Mouse (Mus musculus) G1E (cell line): Measurements from ENCODE around the gene Zic4.

ENCODE experiments used
- CTCF ChIP-seq: IDR thresholded peaks from 2 replicates; pipeline ENCODE4 v1.5.1; 2012; ENCODE audit warnings: low read depth, low read length, inconsistent platforms, mixed read lengths
- GATA1 ChIP-seq: IDR thresholded peaks from 2 replicates; pipeline ENCODE4 v1.6.1; 2012; ENCODE audit warnings: borderline replicate concordance, low read length, inconsistent platforms, mixed read lengths
- POLR2AphosphoS5 ChIP-seq: IDR thresholded peaks from 2 replicates; pipeline ENCODE4 v1.6.1; 2012; ENCODE audit warnings: low read depth, low read length, inconsistent platforms; ENCODE audit not compliant: insufficient replicate concordance

DNA sequence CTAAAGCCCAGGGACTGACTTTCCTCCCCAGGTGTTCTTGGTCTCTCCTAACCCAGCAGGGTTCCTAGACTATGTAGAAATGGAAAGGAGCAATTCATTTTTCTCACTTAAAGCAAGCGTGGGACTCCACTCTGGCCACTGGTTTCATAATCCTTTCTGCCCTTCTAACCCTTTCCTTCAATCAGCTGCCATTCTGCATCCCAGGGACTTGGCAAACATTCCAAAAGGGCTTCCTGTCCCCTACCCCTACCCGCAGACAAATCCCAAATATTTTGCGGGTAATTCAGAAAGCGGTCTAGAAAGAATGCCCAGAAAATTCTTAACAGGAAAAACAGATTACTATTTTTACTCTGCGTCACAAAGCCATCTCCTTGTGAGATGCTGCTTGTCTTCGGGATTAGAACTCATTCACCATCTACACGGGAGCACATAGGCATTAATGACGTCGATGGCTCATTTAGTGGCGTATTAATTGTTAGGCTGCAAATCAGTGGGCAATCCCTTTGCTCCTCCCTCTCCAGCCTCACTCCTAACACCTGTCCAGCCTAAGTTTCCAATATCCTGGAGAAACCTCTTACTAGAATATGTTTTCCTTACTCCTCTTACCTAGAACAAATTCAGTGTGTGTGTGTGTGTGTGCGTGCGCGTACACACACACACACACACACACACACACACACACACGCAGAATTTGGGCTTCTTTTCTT is 33.0 kb downstream of the Zic4 start:
- no peak for TF ChIP-seq CTCF
- TF ChIP-seq POLR2AphosphoS5: no peak
- TF ChIP-seq GATA1: no peak
